Mouse (Mus musculus): ENCODE results near the gene Exoc1. TPM values are rescaled to one million over a fixed set of nuclear protein-coding genes. Genes with fewer than 3 reads are reported as not detected.
A peak's percentile ranks its signal among the peaks of the same experiment; 100 is the strongest.

The Exoc1 gene
- total RNA-seq (2014; fragmentation: Nextera tagmentation) (40.9 and 87.9 TPM in 2 replicates), total RNA-seq (2017) (49.0 and 50.1 TPM in 2 replicates)

- ATAC-seq (replicated peaks; ENCODE audit: poor library complexity, severe bottlenecking), result peak; percentile 91
These were observed at the start of gene Exoc1 for GRCm38 (mm10) chr5:76529040-76529703. TSS of gene Exoc1 (plus strand) at chr5:76529311.

- no peak for ATAC-seq (replicated peaks; ENCODE audit: poor library complexity, severe bottlenecking)
These were observed 45.3 kb upstream of the Exoc1 start, which contains the start of gene Gm7271 for GRCm38 (mm10) chr5:76483811-76484210. TSS of gene Gm7271 (plus strand) at chr5:76484040.

DNA sequence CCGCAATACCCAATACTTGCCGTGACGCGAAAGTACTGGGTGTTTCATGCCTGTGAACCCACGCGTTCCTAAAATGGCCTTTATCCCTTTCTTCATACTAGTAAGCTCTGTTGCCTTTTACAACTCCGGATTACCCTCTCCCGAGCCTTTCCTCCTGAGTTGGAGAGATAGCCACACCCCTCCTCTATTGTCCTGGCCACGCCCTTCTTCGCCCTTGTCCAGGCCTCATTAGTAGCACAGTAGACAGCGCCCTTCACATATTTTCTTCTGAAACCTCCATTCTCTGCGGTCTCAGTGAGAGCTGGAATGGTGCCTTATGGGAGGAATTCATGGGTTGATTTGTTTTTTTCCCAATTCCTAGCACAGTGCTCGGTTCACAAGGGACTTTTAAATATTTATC is 34.0 kb upstream of the Exoc1 start:
- ATAC-seq (replicated peaks; ENCODE audit: poor library complexity, severe bottlenecking), result no peak

DNA sequence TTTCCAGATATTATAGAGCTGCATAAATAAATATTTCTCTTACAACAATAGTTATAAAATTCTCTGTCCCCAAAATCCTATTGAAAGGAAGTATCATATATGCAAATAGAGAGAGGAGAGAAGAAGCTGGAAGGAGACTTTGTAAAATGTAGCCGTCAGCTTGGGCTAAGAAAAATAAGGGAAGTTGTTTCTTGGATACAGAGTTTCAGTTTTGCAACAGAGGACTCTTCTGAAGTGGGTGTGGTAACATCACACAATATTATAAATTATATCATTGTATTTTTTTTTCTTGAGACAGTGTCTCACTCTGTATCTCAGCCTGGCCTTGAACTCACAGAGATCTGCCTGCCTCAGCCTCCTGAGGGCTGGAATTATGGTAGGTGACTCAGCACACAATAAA is 6.7 kb upstream of the Exoc1 start:
- ATAC-seq (replicated peaks; ENCODE audit: poor library complexity, severe bottlenecking), result peak; percentile 54

GRCm38 (mm10) chr5:76524623-76525022 is 4.5 kb upstream of the Exoc1 start:
- ATAC-seq (replicated peaks; ENCODE audit: poor library complexity, severe bottlenecking), result peak; percentile 46

DNA sequence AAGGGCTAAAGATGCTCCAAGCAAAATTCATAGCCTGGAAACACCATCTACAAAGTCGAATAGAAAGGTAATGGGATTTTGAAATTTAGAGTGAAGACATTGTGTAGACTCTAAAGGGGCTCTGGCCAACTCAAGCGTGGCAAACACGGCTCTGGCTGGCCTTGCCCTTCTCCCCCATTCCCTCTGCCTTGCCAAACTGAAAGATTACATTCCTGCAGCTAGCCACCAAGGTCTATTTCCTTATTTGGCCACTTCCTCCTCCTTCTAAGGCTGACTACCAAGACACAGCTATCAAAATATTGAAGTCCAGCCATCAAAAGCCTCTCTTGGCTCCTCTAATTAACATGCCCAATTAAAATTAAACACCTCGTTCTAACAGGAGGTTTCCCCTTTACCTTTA is 4.0 kb upstream of the Exoc1 start:
- ATAC-seq (replicated peaks; ENCODE audit: poor library complexity, severe bottlenecking), result 0 out of 2 replicates have a peak, but pooled peaks have one; percentile 6

GRCm38 (mm10) chr5:76525829-76526228 is 3.3 kb upstream of the Exoc1 start:
- ATAC-seq (replicated peaks; ENCODE audit: poor library complexity, severe bottlenecking), result no peak

DNA sequence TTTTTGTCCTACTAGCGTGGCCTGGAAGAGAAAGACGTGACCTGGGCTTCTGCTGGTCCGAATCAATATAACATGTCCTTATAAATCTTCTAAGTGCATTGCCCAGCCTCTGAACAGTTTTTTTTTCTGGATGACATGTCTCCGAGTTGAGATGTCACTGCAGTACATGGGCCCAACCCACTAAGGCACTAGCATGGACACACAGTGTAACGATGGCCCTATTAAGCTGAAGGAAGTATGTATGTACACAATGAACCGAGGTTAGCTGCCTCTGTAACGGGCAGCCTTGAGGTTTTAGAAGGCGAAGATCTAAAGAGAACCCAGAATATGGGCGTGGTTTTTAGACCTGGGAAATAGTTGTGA is 574 bp downstream of the Exoc1 start:
- peak; percentile 13; the same call in 1 of the 2 replicates for ATAC-seq (replicated peaks; ENCODE audit: poor library complexity, severe bottlenecking)

DNA sequence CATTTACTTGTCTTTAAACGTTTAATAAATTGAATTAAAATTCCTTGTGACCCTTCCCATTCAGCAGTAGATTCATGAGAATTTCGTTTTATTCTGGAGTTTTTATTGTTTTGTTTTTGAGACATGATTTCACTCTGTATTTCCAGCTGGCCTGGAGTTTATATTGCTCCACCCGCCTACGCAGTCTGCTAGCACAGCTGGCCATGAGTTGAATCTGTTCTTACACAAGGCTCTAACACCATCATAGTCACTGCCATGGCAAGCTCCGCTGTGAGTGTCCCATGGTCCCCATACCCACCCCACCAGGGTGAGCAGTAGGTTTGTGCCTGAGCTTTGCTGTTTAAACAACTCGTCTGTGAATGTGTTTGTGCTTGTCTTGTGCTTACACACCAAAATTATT is 4.1 kb downstream of the Exoc1 start:
- ATAC-seq (replicated peaks; ENCODE audit: poor library complexity, severe bottlenecking), result no peak

DNA sequence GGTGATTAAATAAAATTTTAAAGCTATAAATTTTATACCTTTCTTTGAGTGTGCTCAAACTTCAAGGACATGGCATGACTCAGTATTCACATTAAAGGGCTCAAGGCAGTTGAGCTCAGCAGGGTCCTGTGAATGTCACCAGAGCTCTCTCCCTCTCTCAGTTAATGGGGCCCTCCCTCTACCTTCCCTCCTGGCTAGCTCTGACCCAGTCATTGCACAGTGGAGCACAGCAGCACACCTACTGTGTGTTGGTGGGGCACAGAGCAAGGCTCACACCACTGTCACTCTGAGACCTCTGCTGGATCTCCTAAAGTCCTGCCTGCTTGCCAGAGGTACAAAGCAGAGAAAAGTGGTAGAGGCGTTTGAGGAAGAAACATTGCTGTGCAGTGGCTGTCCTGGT is 7.1 kb downstream of the Exoc1 start:
- ATAC-seq (replicated peaks; ENCODE audit: poor library complexity, severe bottlenecking), result no peak

DNA sequence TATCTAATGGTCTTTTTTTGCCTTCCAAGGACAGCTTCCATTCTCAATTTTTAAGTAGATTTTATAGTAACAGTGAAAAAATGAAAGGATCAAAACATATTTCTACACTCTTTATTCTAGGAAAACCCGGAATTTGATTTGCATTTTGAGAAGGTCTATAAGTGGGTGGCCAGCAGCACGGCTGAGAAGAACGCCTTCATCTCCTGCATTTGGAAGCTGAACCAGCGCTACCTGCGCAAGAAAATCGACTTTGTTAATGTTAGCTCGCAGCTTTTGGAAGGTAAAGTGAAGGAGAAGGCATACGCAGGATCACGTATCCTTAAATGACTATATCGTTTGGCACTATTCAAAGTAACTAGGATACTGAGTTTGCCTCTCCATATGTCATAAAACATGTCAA is 8.5 kb downstream of the Exoc1 start:
- ATAC-seq (replicated peaks; ENCODE audit: poor library complexity, severe bottlenecking), result no peak

GRCm38 (mm10) chr5:76540181-76540580 is 11.1 kb downstream of the Exoc1 start:
- ATAC-seq (replicated peaks; ENCODE audit: poor library complexity, severe bottlenecking), result no peak

DNA sequence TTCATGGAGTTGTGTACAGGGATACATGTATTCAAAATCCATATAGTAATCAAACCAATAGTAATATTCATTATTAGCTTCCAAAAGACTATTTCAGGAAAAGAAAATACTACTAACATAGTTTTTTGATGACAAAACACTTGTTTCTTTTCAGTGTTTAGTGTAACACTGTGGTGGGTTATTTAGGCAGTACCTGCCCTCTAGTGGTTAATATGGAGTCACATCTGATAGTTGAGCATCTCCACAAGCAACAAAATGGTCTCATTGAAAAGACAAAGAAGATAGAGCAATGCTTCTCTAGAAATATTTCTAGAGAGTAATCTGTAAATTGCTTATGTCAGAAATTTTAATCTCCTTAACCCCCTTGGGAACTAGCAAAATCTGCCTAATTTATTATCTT is 11.7 kb downstream of the Exoc1 start:
- no peak for ATAC-seq (replicated peaks; ENCODE audit: poor library complexity, severe bottlenecking)

DNA sequence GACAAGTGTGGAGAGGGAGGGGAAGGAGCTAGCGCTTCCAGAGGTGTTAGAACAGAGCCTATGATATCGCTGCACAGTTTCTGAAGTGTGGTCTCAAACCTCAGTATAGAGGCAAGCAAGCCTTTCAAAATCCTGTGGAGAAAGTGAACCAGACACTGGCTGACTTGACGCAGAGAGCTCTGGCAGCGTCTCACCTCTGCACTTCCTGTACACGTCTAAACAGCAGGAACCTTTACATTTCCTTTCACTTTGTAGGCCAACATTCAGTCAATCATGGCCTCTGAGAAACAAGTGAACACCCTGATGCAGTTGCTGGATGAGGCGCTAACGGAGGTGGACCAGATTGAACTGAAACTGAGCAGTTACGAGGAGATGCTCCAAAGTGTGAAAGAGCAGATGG is 14.1 kb downstream of the Exoc1 start:
- no peak for ATAC-seq (replicated peaks; ENCODE audit: poor library complexity, severe bottlenecking)

DNA sequence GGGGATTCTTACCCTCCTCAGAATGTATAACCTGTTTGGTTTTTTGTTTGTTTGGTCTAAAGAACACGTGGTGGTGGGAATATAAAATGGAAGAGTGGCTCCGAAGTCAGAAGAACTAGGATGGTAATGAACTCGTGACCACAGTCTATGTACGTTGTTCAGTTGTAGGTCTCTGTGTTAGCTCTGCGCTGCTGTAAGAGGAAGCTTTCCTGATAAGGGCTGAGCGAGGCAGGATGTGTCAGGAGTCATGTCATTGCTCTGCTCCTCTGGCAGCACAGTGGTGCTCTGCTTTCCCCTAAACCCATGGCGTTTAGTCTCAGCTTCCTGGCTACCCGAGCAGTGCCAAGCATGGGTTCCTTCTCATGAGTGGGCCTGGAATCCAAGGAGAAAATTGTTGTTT is 21.3 kb downstream of the Exoc1 start:
- ATAC-seq (replicated peaks; ENCODE audit: poor library complexity, severe bottlenecking), result no peak

GRCm38 (mm10) chr5:76565321-76565720 is 36.2 kb downstream of the Exoc1 start:
- peak; percentile 100 for ATAC-seq (replicated peaks; ENCODE audit: poor library complexity, severe bottlenecking)

GRCm38 (mm10) chr5:76574251-76574650 is 45.1 kb downstream of the Exoc1 start:
- ATAC-seq (replicated peaks; ENCODE audit: poor library complexity, severe bottlenecking), result no peak

DNA sequence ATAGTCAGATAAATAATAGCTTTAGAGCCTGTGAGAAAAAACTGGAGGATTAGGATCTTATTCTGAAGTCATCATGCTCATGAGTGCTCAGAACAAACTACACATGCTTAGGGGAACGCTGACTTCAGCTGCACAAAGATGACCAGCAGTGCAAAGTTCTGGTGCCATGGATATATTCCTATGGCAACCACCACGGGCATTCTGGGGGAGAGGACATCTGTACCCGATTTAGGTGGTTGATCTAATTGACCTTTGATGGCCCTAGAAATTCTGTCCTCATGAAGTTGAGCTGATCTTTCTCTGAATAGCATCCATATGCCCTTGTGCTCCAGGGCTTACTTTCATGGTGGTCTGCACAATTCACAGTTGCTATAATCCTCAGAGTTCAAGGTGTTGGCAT is 47.9 kb downstream of the Exoc1 start:
- ATAC-seq (replicated peaks; ENCODE audit: poor library complexity, severe bottlenecking), result no peak

GRCm38 (mm10) chr5:76585378-76585777 is 56.3 kb downstream of the Exoc1 start:
- no peak for ATAC-seq (replicated peaks; ENCODE audit: poor library complexity, severe bottlenecking)

- peak; percentile 94 for ATAC-seq (replicated peaks; ENCODE audit: poor library complexity, severe bottlenecking)
These were observed 59.6 kb downstream of the Exoc1 start, which contains the start of gene Cep135 for GRCm38 (mm10) chr5:76588551-76589283. TSS of gene Cep135 (plus strand) at chr5:76588698.

DNA sequence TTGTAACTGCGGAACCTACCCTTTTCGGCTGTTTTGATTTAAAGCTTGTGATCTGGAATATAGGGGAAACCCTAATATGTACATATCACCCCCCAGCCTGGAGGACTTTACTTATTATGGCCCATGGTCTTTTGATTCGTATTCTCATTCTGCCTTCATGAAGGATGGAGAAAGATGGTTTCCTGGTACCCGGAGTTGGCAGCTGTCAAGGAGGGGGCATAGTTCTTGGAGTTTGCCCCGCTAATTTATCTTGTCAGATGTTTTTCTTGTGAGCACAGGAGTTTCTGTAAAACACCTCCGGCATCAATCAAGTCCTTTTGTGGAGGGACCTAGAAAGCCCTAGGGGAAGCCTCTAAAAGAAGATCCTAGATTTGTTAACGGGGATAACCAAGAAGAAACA is 60.2 kb downstream of the Exoc1 start:
- ATAC-seq (replicated peaks; ENCODE audit: poor library complexity, severe bottlenecking), result peak; percentile 12; the same call in 1 of the 2 replicates

GRCm38 (mm10) chr5:76590009-76590408 is 60.9 kb downstream of the Exoc1 start:
- no peak for ATAC-seq (replicated peaks; ENCODE audit: poor library complexity, severe bottlenecking)
